In genomic region chr10:63385897-63386296, GRCm38 (mm10) we compare ENCODE assay signal across 8 mouse cellular contexts. TPM values are rescaled to one million over a fixed set of nuclear protein-coding genes. Genes with fewer than 3 reads are reported as not detected.
DNase-seq lines count a peak whose midpoint lies in the region; ATAC-seq and TF ChIP-seq lines count a peak whose summit lies in the region.
"Not testable (repeated sequence)": the region's sequence is repeated elsewhere in the genome, so short reads cannot be mapped to it uniquely, and the experiment has no call there.
"Had no signal": no experiment of that assay in that cellular context is flagged by ENCODE, and none has a peak within 500 bp of the region (broad histone marks: within the 10 kb centered on the region; RNA-seq: fewer than 3 reads in every experiment).

No protein-coding gene starts in this region.

- H3ac ChIP-seq in myocyte (ENCODE audit: control insufficient read depth, insufficient read length): not testable (repeated sequence)

- TF ChIP-seq POLR2A in myocyte (IDR thresholded peaks at IDR 0.05; ENCODE audit: insufficient read length, low read depth): not testable (repeated sequence)

- ATAC-seq in forebrain, embryonic 13.5 days; heart, embryonic 15.5 days (replicated peaks; ENCODE audit: insufficient number of reproducible peaks, insufficient read depth, low FRiP score, low read depth); intestine, embryonic 15.5 days; limb, embryonic 13.5 days (ENCODE audit: low FRiP score, low read depth); lung, embryonic 16.5 days (ENCODE audit: low read depth): not testable (repeated sequence)

- peak overlapping the region; percentile 73 for H3K4me2 ChIP-seq in forebrain, embryonic 13.5 days
- peak overlapping the region; percentile 83 for H3K4me2 ChIP-seq in heart, embryonic 15.5 days
- H3K4me2 ChIP-seq in intestine, embryonic 15.5 days (replicated peaks): peak overlapping the region; percentile 77
- peak overlapping the region; percentile 73 for H3K4me2 ChIP-seq in limb, embryonic 13.5 days (replicated peaks)
- H3K4me2 ChIP-seq in lung, embryonic 16.5 days (ENCODE audit: low read depth, low read length): peak overlapping the region; percentile 83
- peak overlapping the region; percentile 79 for H3K4me2 ChIP-seq in myocyte (ENCODE audit: low read depth)

- H3K4me1 ChIP-seq in forebrain, embryonic 13.5 days; intestine, embryonic 15.5 days (replicated peaks); limb, embryonic 13.5 days; lung, embryonic 16.5 days (replicated peaks; ENCODE audit: control insufficient read depth, insufficient read depth, low read length): not testable (repeated sequence)
- H3K4me1 ChIP-seq in heart, embryonic 15.5 days (replicated peaks): peaks cover 12% of the 10 kb centered on the region; the same call in 1 of the 2 replicates

- H3K36me3 ChIP-seq in forebrain, embryonic 13.5 days (ENCODE audit: poor library complexity, severe bottlenecking); heart, embryonic 15.5 days; intestine, embryonic 15.5 days; limb, embryonic 13.5 days; lung, embryonic 16.5 days (ENCODE audit: control insufficient read depth, insufficient read depth, low read length); myocyte (ENCODE audit: control insufficient read depth, insufficient read depth): not testable (repeated sequence)

- not testable (repeated sequence) for H3K27ac ChIP-seq in forebrain, embryonic 13.5 days; intestine, embryonic 15.5 days; limb, embryonic 13.5 days; lung, embryonic 16.5 days (ENCODE audit: low read length)
- peak overlapping the region; percentile 84; the same call in 1 of the 2 replicates for H3K27ac ChIP-seq in heart, embryonic 15.5 days

- H3K4me3 ChIP-seq in forebrain, embryonic 13.5 days: peak overlapping the region; percentile 52
- peak overlapping the region; percentile 70 for H3K4me3 ChIP-seq in heart, embryonic 15.5 days
- H3K4me3 ChIP-seq in intestine, embryonic 15.5 days (replicated peaks): peak overlapping the region; percentile 53
- peak overlapping the region; percentile 66 for H3K4me3 ChIP-seq in limb, embryonic 13.5 days
- H3K4me3 ChIP-seq in lung, embryonic 16.5 days (ENCODE audit: low read length): peak overlapping the region; percentile 61
- peak overlapping the region; percentile 17 for H3K4me3 ChIP-seq in myocyte

- H3K9ac ChIP-seq in forebrain, embryonic 13.5 days: not testable (repeated sequence)
- peak overlapping the region; percentile 66; the same call in 1 of the 2 replicates for H3K9ac ChIP-seq in heart, embryonic 15.5 days
- 0 out of 2 replicates have a peak overlapping the region, but pooled peaks have one; percentile 50 for H3K9ac ChIP-seq in intestine, embryonic 15.5 days
- H3K9ac ChIP-seq in limb, embryonic 13.5 days: peak overlapping the region; percentile 67; the same call in 1 of the 2 replicates
- H3K9ac ChIP-seq in lung, embryonic 16.5 days (ENCODE audit: low read length): peak overlapping the region; percentile 72

- DNase-seq in c-Kit-positive CD71-positive TER-119-negative erythroid progenitor cells, embryonic 14.5 days (ENCODE audit: low read depth): peak; percentile 13

- H3K27me3 ChIP-seq in forebrain, embryonic 13.5 days; heart, embryonic 15.5 days; intestine, embryonic 15.5 days (replicated peaks); limb, embryonic 13.5 days; lung, embryonic 16.5 days (ENCODE audit: control insufficient read depth, insufficient read depth, low read depth, low read length); myocyte (ENCODE audit: control insufficient read depth, insufficient read depth, insufficient read length): not testable (repeated sequence)

- H3K79me2 ChIP-seq in myocyte (ENCODE audit: control insufficient read depth, insufficient read depth): not testable (repeated sequence)

- 31% methylated on average over 5 of the region's 5 CpGs for WGBS in forebrain, embryonic 13.5 days
- WGBS in heart, embryonic 15.5 days: 24% methylated on average over 5 of the region's 5 CpGs
- WGBS in intestine, embryonic 15.5 days: 32% methylated on average over 5 of the region's 5 CpGs
- WGBS in limb, embryonic 13.5 days: 27% methylated on average over 5 of the region's 5 CpGs
- 19% methylated on average over 5 of the region's 5 CpGs for WGBS in lung, embryonic 16.5 days

- H3K9me3 ChIP-seq in forebrain, embryonic 13.5 days (replicated peaks); heart, embryonic 15.5 days (replicated peaks); intestine, embryonic 15.5 days; limb, embryonic 13.5 days; lung, embryonic 16.5 days (ENCODE audit: control insufficient read depth, low read length): not testable (repeated sequence)

RNA-seq across cellular contexts. Expression of gene Dnajc12, which starts 3.7 kb away (rescaled TPM):
- polyA plus RNA-seq in forebrain, embryonic 13.5 days (2015; fragmentation: Nextera tagmentation; extraction: Ambion mirVana): 8.3 and 9.1 TPM in 2 replicates
- 7.2 and 7.3 TPM in 2 replicates for polyA plus RNA-seq in heart, embryonic 15.5 days (2015; fragmentation: Nextera tagmentation; extraction: Ambion mirVana)
- 8.6 and 9.8 TPM in 2 replicates for polyA plus RNA-seq in intestine, embryonic 15.5 days (2015; fragmentation: Nextera tagmentation; extraction: Ambion mirVana)
- polyA plus RNA-seq in limb, embryonic 13.5 days (2015; fragmentation: Nextera tagmentation; extraction: Ambion mirVana): 12.0 and 12.8 TPM in 2 replicates
- 11.8 and 12.5 TPM in 2 replicates for polyA plus RNA-seq in lung, embryonic 16.5 days (2015; fragmentation: Nextera tagmentation; extraction: Ambion mirVana)
- polyA plus RNA-seq in myocyte (2012; fragmentation: generic; extraction: Trizol): 2.4 TPM

RNA-seq across cellular contexts. Expression of gene Sirt1, which starts 4.4 kb away (rescaled TPM):
- 5.0 and 5.3 TPM in 2 replicates for polyA plus RNA-seq in forebrain, embryonic 13.5 days (2015; fragmentation: Nextera tagmentation; extraction: Ambion mirVana)
- polyA plus RNA-seq in heart, embryonic 15.5 days (2015; fragmentation: Nextera tagmentation; extraction: Ambion mirVana): 3.6 and 3.9 TPM in 2 replicates
- polyA plus RNA-seq in intestine, embryonic 15.5 days (2015; fragmentation: Nextera tagmentation; extraction: Ambion mirVana): 4.0 and 5.2 TPM in 2 replicates
- polyA plus RNA-seq in limb, embryonic 13.5 days (2015; fragmentation: Nextera tagmentation; extraction: Ambion mirVana): 6.5 and 7.3 TPM in 2 replicates
- 3.7 and 4.8 TPM in 2 replicates for polyA plus RNA-seq in lung, embryonic 16.5 days (2015; fragmentation: Nextera tagmentation; extraction: Ambion mirVana)
- 2.4 TPM for polyA plus RNA-seq in myocyte (2012; fragmentation: generic; extraction: Trizol)

RNA-seq across cellular contexts. Expression of gene Gm7075, which starts 35.7 kb away (rescaled TPM):
- polyA plus RNA-seq in forebrain, embryonic 13.5 days (2015; fragmentation: Nextera tagmentation; extraction: Ambion mirVana): not detected in 2 replicates
- polyA plus RNA-seq in heart, embryonic 15.5 days (2015; fragmentation: Nextera tagmentation; extraction: Ambion mirVana): not detected in 2 replicates
- not detected in 2 replicates for polyA plus RNA-seq in intestine, embryonic 15.5 days (2015; fragmentation: Nextera tagmentation; extraction: Ambion mirVana)
- polyA plus RNA-seq in limb, embryonic 13.5 days (2015; fragmentation: Nextera tagmentation; extraction: Ambion mirVana): not detected in 2 replicates
- not detected in 2 replicates for polyA plus RNA-seq in lung, embryonic 16.5 days (2015; fragmentation: Nextera tagmentation; extraction: Ambion mirVana)
- polyA plus RNA-seq in myocyte (2012; fragmentation: generic; extraction: Trizol): not detected
- polyA plus RNA-seq: brain, embryonic 14.5 days had no signal

RNA-seq across cellular contexts. Expression of gene Ctnna3, which starts 44.0 kb away (rescaled TPM):
- 0.26 and 0.40 TPM in 2 replicates for polyA plus RNA-seq in forebrain, embryonic 13.5 days (2015; fragmentation: Nextera tagmentation; extraction: Ambion mirVana)
- 23.6 and 27.8 TPM in 2 replicates for polyA plus RNA-seq in heart, embryonic 15.5 days (2015; fragmentation: Nextera tagmentation; extraction: Ambion mirVana)
- polyA plus RNA-seq in intestine, embryonic 15.5 days (2015; fragmentation: Nextera tagmentation; extraction: Ambion mirVana): 0.98 and 1.3 TPM in 2 replicates
- 0.75 and 1.0 TPM in 2 replicates for polyA plus RNA-seq in limb, embryonic 13.5 days (2015; fragmentation: Nextera tagmentation; extraction: Ambion mirVana)
- polyA plus RNA-seq in lung, embryonic 16.5 days (2015; fragmentation: Nextera tagmentation; extraction: Ambion mirVana): 0.99 and 1.0 TPM in 2 replicates
- polyA plus RNA-seq in myocyte (2012; fragmentation: generic; extraction: Trizol): 0.17 TPM

Comparison
In these comparisons a context has a peak if more than half of its experiments do, and no peak if none do; other contexts are left out.
1. H3K4me3 ChIP-seq: peak in every context shown above with its lines; median percentile 70 in heart, embryonic 15.5 days; 66 in limb, embryonic 13.5 days; 61 in lung, embryonic 16.5 days; 53 in intestine, embryonic 15.5 days; 52 in forebrain, embryonic 13.5 days; 17 in myocyte.